Mouse (Mus musculus) heart, postnatal 0 days (tissue): ENCODE data around the gene Mgarp.

Source experiments
- CTCF ChIP-seq: IDR thresholded peaks from 2 replicates; pipeline ENCODE4 v1.5.1; 2016; ENCODE audit warnings: antibody characterized with exemption, control low read depth, low read depth
- EP300 ChIP-seq: IDR thresholded peaks from 2 replicates; pipeline ENCODE4 v1.6.1; 2016; ENCODE audit warnings: antibody characterized with exemption, low read depth

- no peak for TF ChIP-seq CTCF
- no peak for TF ChIP-seq EP300
Measured at GRCm38 (mm10) chr3:51397700-51398299, 1.3 kb upstream of the Mgarp start.
